Mouse (Mus musculus): ENCODE results near the gene Gm44596. TPM values are rescaled to one million over a fixed set of nuclear protein-coding genes. Genes with fewer than 3 reads are reported as not detected.
A peak's percentile ranks its signal among the peaks of the same experiment; 100 is the strongest.

The Gm44596 gene
- polyA plus RNA-seq, 1 experiment, result not detected

GRCm38 (mm10) chr6:128438871-128439341, 63.6 kb downstream of the Gm44596 start:
- H3K27ac ChIP-seq (ENCODE audit: insufficient read depth, low read length), result 0 out of 2 replicates have a peak overlapping the region, but pooled peaks have one; percentile 53

DNA sequence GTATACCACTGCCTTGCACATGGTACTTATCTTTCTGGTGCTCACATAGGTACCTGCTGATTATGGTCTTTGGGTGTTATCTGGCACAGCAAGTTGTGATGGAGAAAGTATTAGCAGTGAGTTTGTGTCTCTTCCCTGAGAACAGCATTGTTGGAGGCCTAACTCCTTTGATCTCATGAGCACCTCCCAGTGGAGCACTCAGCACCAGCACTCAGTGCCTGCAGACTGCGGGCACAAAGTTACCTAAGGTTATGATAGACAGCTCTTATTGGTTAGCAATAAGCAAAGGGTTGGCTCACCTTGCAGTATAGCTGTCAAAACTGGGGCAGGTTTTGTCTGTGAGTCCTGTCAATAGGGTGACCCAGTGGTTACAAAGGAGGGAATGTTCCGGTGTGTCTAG, 64.9 kb downstream of the Gm44596 start:
- DNase-seq (ENCODE audit: low read depth in 1 of 2, low spot score in 2 of 2), result no peak
- Histone ChIP-seq H3K27ac (ENCODE audit: insufficient read depth, low read length) (no peak overlapping the region), H3K27me3 (ENCODE audit: control insufficient read depth, insufficient read depth, low read length) (no peaks in the 10 kb centered on the region), H3K4me3 (ENCODE audit: extremely low read depth, insufficient read depth, insufficient read length) (no peak overlapping the region), H3K4me1 (ENCODE audit: control insufficient read depth, insufficient read depth, insufficient read length) (0 out of 2 replicates have a peak, but pooled peaks cover 3% of the 10 kb centered on the region), H3K36me3 (ENCODE audit: control insufficient read depth, insufficient read depth, low read length) (peaks cover 5% of the 10 kb centered on the region)
- 85% methylated on average over 2 of the region's 2 CpGs for WGBS
- TF ChIP-seq POLR2A (IDR thresholded peaks at IDR 0.05; ENCODE audit: low read depth, low read length) (no peak), CTCF (IDR thresholded peaks at IDR 0.05; ENCODE audit: extremely low read depth, insufficient read depth, insufficient read length, insufficient replicate concordance) (no peak)

More at GRCm38 (mm10) chr6:128438871-128439341, 63.6 kb downstream of the Gm44596 start:
- TF ChIP-seq POLR2A (IDR thresholded peaks at IDR 0.05; ENCODE audit: low read depth, low read length), result no peak
- DNase-seq (ENCODE audit: low read depth in 1 of 2, low spot score in 2 of 2), result no peak
- no peaks in the 10 kb centered on the region for H3K27me3 ChIP-seq (ENCODE audit: control insufficient read depth, insufficient read depth, low read length)
- H3K36me3 ChIP-seq (ENCODE audit: control insufficient read depth, insufficient read depth, low read length), result peaks cover 11% of the 10 kb centered on the region
- WGBS, result 16% methylated on average over 17 of the region's 18 CpGs
- 0 out of 2 replicates have a peak, but pooled peaks cover 3% of the 10 kb centered on the region for H3K4me1 ChIP-seq (ENCODE audit: control insufficient read depth, insufficient read depth, insufficient read length)
- H3K4me3 ChIP-seq (ENCODE audit: extremely low read depth, insufficient read depth, insufficient read length), result peak overlapping the region; percentile 52

- Histone ChIP-seq H3K4me1 (ENCODE audit: control insufficient read depth, insufficient read depth, insufficient read length) (no peaks in the 10 kb centered on the region), H3K27me3 (ENCODE audit: control insufficient read depth, insufficient read depth, low read length) (no peaks in the 10 kb centered on the region), H3K36me3 (ENCODE audit: control insufficient read depth, insufficient read depth, low read length) (no peaks in the 10 kb centered on the region), H3K27ac (ENCODE audit: insufficient read depth, low read length) (no peak overlapping the region), H3K4me3 (ENCODE audit: extremely low read depth, insufficient read depth, insufficient read length) (peak overlapping the region; percentile 2; the same call in 1 of the 2 replicates)
- WGBS, result 30% methylated on average over 14 of the region's 14 CpGs
- DNase-seq (ENCODE audit: low read depth in 1 of 2, low spot score in 2 of 2), result peak in 1 of 2 experiments; percentile 22
- TF ChIP-seq POLR2A (IDR thresholded peaks at IDR 0.05; ENCODE audit: low read depth, low read length), result no peak
- peak; percentile 20; the same call in 1 of the 2 replicates for TF ChIP-seq CTCF (IDR thresholded peaks at IDR 0.05; ENCODE audit: extremely low read depth, insufficient read depth, insufficient read length, insufficient replicate concordance)
Observed at GRCm38 (mm10) chr6:128445761-128446535, 70.6 kb downstream of the Gm44596 start.

- 94% methylated on average over 5 of the region's 5 CpGs for WGBS
- DNase-seq (ENCODE audit: low read depth in 1 of 2, low spot score in 2 of 2), result no peak
- TF ChIP-seq POLR2A (IDR thresholded peaks at IDR 0.05; ENCODE audit: low read depth, low read length) (no peak), CTCF (IDR thresholded peaks at IDR 0.05; ENCODE audit: extremely low read depth, insufficient read depth, insufficient read length, insufficient replicate concordance) (no peak)
Observed at GRCm38 (mm10) chr6:128447063-128447462, 71.8 kb downstream of the Gm44596 start.

GRCm38 (mm10) chr6:128455835-128456605, 80.7 kb downstream of the Gm44596 start:
- WGBS, result 80% methylated on average over 12 of the region's 12 CpGs
- H3K27me3 ChIP-seq (ENCODE audit: control insufficient read depth, insufficient read depth, low read length), result no peaks in the 10 kb centered on the region
- no peak overlapping the region for H3K27ac ChIP-seq (ENCODE audit: insufficient read depth, low read length)
- no peak overlapping the region for H3K4me3 ChIP-seq (ENCODE audit: extremely low read depth, insufficient read depth, insufficient read length)
- H3K4me1 ChIP-seq (ENCODE audit: control insufficient read depth, insufficient read depth, insufficient read length), result no peaks in the 10 kb centered on the region
- H3K36me3 ChIP-seq (ENCODE audit: control insufficient read depth, insufficient read depth, low read length), result no peaks in the 10 kb centered on the region
- no peak for DNase-seq (ENCODE audit: low read depth in 1 of 2, low spot score in 2 of 2)
- TF ChIP-seq CTCF (IDR thresholded peaks at IDR 0.05; ENCODE audit: extremely low read depth, insufficient read depth, insufficient read length, insufficient replicate concordance), result no peak
- TF ChIP-seq POLR2A (IDR thresholded peaks at IDR 0.05; ENCODE audit: low read depth, low read length), result no peak

More at GRCm38 (mm10) chr6:128447063-128447462, 71.8 kb downstream of the Gm44596 start:
- H3K27ac ChIP-seq (ENCODE audit: insufficient read depth, low read length), result no peak overlapping the region
- no peak overlapping the region for H3K4me3 ChIP-seq (ENCODE audit: extremely low read depth, insufficient read depth, insufficient read length)
- H3K4me1 ChIP-seq (ENCODE audit: control insufficient read depth, insufficient read depth, insufficient read length), result no peaks in the 10 kb centered on the region
- H3K36me3 ChIP-seq (ENCODE audit: control insufficient read depth, insufficient read depth, low read length), result no peaks in the 10 kb centered on the region
- no peaks in the 10 kb centered on the region for H3K27me3 ChIP-seq (ENCODE audit: control insufficient read depth, insufficient read depth, low read length)

Other genes starting within 250 kb of the Gm44596 start
- gene Tspan9, start 231.9 kb upstream of the Gm44596 start, polyA plus RNA-seq (2012; rRNA removed), result 29.8 and 30.6 TPM in 2 replicates
- 0.41 and 0.67 TPM in 2 replicates for gene Tead4, start 74.7 kb upstream of the Gm44596 start, polyA plus RNA-seq (2012; rRNA removed)
- 5.9 and 6.7 TPM in 2 replicates for gene Tulp3, start 19.7 kb upstream of the Gm44596 start, polyA plus RNA-seq (2012; rRNA removed)
- gene Rhno1, start 12.6 kb upstream of the Gm44596 start, polyA plus RNA-seq (2012; rRNA removed), result 14.9 and 16.0 TPM in 2 replicates
- gene Foxm1, start 12.5 kb upstream of the Gm44596 start, polyA plus RNA-seq (2012; rRNA removed), result 10.8 and 12.7 TPM in 2 replicates
- gene Tex52, start within 50 bp of the Gm44596 start, polyA plus RNA-seq (2012; rRNA removed), result 0.05 TPM in 1 of 2 replicates, not detected in the other
- 0.28 and 0.35 TPM in 2 replicates for gene Nrip2, start 23.8 kb downstream of the Gm44596 start, polyA plus RNA-seq (2012; rRNA removed)
- 23.0 and 32.6 TPM in 2 replicates for gene Itfg2, start 49.4 kb downstream of the Gm44596 start, polyA plus RNA-seq (2012; rRNA removed)
- 46.3 and 60.3 TPM in 2 replicates for gene Fkbp4, start 63.2 kb downstream of the Gm44596 start, polyA plus RNA-seq (2012; rRNA removed)
- gene Pzp, start 151.2 kb downstream of the Gm44596 start, polyA plus RNA-seq (2012; rRNA removed), result 0.04 and 0.05 TPM in 2 replicates
- not detected in 2 replicates for gene A2ml1, start 206.1 kb downstream of the Gm44596 start, polyA plus RNA-seq (2012; rRNA removed)
- gene Klrb1a, start 248.0 kb downstream of the Gm44596 start, polyA plus RNA-seq (2012; rRNA removed), result 1.2 and 3.0 TPM in 2 replicates

All from spleen, adult 2 months (tissue).